Mouse (Mus musculus): ENCODE measurements around the gene Cdh23. TPM values are rescaled to one million over a fixed set of nuclear protein-coding genes. Genes with fewer than 3 reads are reported as not detected.
A peak's percentile ranks its signal among the peaks of the same experiment; 100 is the strongest.

Cdh23 gene
- polyA plus RNA-seq, 1 experiment: 0.31 TPM

DNA sequence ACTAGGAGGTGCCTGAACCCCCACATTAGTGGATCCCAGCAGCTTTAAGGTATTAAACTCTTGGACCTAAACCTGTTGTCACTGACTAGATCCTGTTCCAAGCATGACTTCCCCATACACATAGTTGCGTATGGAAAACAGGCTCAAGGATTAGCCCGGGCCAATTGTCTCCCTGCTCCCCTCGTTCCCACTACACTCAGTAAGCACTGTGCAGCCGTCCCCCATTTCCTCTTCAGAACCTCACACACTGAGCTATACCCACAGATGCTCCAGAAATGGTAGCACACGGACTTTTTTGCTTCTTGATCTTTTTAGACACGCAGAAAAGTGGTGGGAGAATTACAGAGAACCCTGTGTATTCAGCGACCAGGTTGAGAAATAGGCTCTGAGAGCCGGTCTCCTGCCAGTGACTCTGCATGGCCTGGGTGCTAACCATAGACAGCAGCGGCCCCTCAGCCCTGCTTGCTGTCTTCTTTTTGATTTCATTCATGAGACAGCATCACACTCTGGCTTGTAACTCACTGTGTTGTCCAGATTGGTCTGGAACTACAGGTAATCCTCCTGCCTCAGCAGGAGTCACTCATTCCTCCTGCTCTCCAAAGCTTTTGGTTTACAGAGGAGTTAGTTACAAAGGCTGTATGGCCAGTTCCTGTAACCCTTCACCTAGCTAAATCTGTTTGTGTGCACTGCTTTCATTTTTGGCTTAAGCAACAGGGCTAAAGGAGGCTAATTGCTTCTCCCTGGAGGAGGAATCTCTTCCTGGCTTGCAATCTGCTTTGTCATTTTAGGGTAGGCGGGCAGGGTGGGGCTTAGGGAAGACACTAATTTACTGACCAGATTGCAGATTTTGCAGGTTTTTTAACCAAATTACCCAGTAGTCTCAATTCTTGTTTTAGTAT lies 413.9 kb downstream of the Cdh23 start:
- DNase-seq (ENCODE audit: low read depth, low spot score): peak; percentile 58
- WGBS: 25% methylated on average over 10 of the region's 10 CpGs

GRCm38 (mm10) chr10:60281571-60282050 lies 414.7 kb downstream of the Cdh23 start:
- no peak for DNase-seq (ENCODE audit: low read depth, low spot score)
- 49% methylated on average over 9 of the region's 9 CpGs for WGBS

DNA sequence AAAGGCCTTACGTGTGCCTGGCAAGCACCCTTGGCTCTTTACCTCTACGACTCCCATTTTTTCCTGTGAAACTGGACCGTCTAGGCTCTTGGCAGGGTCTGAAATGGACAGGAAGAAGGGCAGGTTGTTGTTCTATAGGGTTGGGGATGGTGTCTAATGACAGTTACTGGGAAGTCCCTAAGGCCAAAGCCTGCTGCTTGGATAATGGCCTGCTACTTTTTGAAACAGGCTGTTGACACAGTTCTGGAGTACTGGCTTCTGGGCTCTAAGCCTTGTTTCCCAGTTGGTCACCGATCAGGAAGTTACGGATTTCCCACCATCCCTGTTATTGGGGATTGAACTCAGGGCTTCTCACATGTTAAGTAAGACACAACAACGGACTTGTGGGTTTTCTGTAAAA lies 415.9 kb downstream of the Cdh23 start:
- no peak for DNase-seq (ENCODE audit: low read depth, low spot score)
- WGBS: 46% methylated on average over 6 of the region's 6 CpGs

DNA sequence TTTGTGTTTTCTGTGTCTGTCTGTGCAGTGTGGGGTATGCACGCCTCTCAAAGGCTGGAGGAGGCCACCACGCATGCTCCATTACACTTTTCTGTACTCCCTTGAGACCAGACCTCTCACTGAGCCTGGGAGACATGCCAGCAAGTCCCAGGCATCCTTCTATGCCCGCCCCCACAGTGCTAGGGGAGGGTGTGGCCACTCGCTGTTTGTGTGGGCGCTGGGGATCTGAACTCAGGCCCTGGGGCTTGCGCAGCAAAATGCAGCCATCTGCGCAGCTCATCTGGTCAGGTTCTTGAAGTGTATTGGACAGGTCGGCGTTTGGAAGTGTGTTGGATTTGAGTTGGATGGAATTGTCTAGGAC lies 416.4 kb downstream of the Cdh23 start:
- no peak for DNase-seq (ENCODE audit: low read depth, low spot score)
- WGBS: 64% methylated on average over 9 of the region's 9 CpGs

- 47% methylated on average over 8 of the region's 8 CpGs for WGBS
- DNase-seq (ENCODE audit: low read depth, low spot score): no peak
Observed at GRCm38 (mm10) chr10:60279290-60279940, 416.9 kb downstream of the Cdh23 start.

- WGBS: 43% methylated on average over 3 of the region's 3 CpGs
- DNase-seq (ENCODE audit: low read depth, low spot score): no peak
Observed at GRCm38 (mm10) chr10:60278786-60279185, 417.5 kb downstream of the Cdh23 start.

DNA sequence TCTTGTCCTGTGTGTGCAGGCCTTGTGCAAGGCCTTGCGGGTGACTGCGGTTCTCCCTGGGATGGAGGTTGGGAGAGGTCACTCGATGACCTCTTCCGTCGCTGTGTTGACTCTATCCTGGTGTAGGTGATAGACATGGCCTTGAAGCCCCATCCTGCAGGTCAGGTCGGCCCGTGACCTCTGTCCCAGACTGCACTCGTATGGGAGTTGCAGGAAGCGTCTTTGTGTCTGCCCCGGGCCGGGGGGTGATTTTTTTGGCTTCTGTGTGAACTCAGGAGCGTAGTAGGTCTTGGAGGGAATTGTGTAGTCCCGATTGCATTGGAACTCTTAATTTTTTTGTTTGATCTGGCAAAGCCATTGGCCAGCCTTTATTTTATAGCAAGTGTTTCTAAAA lies 418.3 kb downstream of the Cdh23 start:
- no peak for DNase-seq (ENCODE audit: low read depth, low spot score)
- WGBS: 2% methylated on average over 13 of the region's 13 CpGs

DNA sequence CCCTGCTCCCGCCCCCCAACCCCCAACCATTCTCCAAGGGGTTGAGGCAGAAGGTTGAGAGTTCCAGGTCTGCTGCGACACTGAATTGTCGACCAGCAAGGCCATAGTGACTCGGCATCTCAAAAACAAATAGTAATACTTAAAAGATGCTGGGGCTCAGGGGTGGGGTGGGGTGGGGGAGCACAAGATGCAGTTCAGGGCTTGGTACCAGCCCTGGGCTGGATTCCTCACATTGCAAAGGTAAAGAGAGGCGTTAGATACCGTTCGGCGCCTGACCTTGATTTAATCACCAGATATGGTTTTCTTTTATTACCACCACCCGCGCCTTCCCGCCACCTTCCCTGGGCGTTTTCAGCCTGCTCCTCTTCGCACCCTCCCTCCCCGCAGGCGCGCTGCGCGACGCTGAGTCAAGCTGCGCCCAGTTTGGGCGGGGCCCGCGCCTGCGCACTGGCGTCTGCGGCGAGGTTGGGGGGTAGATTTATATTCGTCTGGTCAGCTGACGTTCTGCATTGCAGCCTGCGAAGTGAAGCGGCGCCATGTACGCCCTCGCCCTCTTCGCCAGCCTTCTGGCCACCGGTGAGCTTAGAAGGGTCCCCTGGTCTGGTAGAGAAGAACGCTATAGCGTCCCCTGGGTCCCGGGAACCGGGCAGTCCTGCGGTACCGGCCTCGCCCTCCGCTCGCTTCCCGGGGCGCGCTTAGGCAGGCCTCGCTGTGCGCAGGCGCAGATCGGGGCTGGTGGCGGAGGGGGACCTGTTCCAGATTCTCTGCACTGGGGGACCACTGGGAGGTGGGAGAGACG lies 418.9 kb downstream of the Cdh23 start, which contains the start of gene Psap:
TSS of gene Psap (plus strand) at position 421 of the 799 bp plus-strand sequence.
- DNase-seq (ENCODE audit: low read depth, low spot score): peak; percentile 75
- WGBS: 2% methylated on average over 54 of the region's 54 CpGs

DNA sequence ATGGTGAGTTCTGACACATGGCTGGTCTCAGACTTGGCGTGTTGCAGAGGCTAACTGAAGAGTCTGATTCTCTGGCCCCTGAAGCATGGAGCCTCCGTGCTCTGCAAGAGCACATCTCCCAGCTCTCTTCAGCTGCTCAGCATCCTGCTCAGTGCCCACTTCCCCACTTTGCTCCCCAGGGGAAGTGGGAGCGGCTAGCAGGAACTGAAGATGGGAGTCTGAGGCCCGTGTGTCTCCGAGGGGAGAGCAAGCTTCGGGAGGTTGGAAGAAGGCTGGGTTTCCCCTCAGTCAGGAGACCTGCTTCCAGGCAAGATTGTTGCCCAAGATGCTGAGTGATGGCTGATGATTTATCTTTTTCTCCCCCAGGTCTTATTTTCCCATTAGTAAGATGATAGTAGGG lies 422.9 kb downstream of the Cdh23 start:
- DNase-seq (ENCODE audit: low read depth, low spot score): no peak
- WGBS: 80% methylated on average over 6 of the region's 6 CpGs

- WGBS: 46% methylated on average over 6 of the region's 6 CpGs
- DNase-seq (ENCODE audit: low read depth, low spot score): no peak
Observed at GRCm38 (mm10) chr10:60272241-60272640, 424.0 kb downstream of the Cdh23 start.

- 31% methylated on average over 6 of the region's 6 CpGs for WGBS
- no peak for DNase-seq (ENCODE audit: low read depth, low spot score)
Observed at GRCm38 (mm10) chr10:60271015-60271414, 425.3 kb downstream of the Cdh23 start.

DNA sequence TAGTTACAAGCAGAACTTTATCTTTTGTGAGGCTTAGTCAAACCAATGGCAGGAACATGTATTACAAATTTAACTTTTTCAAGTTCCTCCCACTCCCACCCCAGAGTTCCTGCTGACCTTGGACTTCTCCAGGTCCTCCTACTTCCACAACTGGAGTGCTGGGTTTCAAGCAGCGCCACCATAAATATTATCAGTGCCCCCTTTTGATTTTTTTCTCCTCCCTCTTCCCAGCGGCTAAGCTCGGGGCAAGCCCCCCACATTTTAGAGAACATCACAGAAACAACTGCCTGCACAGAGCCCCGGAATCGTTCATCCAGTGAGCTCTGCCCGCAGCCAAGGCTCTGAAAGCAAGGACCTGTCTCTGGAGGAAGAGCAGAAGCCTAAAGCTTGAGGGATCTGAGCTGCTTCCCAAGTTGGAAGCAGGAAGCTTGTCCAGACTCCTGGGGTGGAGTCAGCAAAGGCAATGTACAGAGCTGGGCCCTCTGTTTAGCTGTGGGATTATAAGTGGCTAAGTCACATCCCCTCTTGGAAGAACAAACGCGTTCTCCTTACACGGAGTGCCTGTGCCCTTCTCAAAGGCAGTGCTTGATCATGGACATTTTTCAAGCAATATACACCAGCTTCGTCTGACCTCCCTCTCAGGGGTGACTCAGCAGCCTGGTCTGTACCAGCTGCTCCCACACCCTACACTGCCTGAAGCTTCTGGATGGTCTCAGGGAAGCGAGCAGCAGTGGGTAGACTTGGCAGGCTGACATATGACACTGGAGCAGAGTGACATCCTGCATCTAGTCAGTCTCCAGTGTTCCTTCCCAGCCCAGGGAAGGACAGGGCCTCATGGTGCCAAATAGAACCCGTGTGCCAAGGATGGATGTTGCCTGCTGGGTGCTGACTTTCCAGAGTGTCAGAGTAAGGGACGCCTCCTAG lies 426.9 kb downstream of the Cdh23 start:
- no peak for DNase-seq (ENCODE audit: low read depth, low spot score)
- WGBS: 71% methylated on average over 13 of the region's 13 CpGs

GRCm38 (mm10) chr10:60268738-60269137 lies 427.6 kb downstream of the Cdh23 start:
- DNase-seq (ENCODE audit: low read depth, low spot score): no peak
- 78% methylated on average over 11 of the region's 11 CpGs for WGBS

- no peak for DNase-seq (ENCODE audit: low read depth, low spot score)
- WGBS: 73% methylated on average over 8 of the region's 8 CpGs
Observed at GRCm38 (mm10) chr10:60266842-60267401, 429.4 kb downstream of the Cdh23 start.

DNA sequence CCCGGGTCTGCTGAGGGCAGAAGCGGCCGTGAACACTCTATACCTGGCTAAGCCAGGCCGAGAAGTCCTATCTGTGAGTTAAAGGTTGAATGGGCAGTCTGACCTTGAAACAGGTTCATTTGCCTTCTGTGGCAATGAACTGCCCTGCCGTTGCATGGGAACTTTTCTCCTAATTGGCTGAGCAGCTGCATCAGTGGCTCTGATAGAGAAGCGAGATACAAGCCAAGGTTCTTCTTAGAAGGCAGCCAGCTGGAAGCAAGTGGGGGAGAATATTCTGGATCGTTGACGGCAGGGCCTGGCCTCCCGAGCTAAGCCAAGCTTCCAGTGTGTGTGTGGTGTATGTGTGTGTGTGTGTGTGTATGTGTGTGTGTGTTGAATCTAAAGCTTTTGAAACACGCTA lies 431.0 kb downstream of the Cdh23 start:
- no peak for DNase-seq (ENCODE audit: low read depth, low spot score)
- 69% methylated on average over 10 of the region's 10 CpGs for WGBS

- WGBS: 79% methylated on average over 7 of the region's 7 CpGs
- DNase-seq (ENCODE audit: low read depth, low spot score): no peak
Observed at GRCm38 (mm10) chr10:60263351-60263750, 432.9 kb downstream of the Cdh23 start.

DNA sequence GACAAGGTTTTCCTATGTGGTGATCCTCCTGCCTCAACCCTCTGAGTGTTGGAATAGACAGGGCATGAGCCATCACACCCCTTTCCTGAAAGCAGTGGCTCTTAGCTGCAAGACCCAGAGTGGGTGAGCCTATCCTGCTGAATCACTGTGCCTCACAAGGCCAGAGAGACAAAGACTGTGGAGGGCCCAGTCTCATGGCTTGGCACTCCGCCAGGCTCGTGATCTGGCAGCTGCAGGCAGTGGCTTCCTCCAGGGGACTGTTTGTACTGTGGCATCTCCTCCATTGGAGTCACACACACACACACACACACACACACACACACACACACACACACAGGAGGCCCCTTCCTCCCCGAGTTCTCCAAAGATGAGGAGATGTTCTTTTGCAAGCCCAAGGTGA lies 433.9 kb downstream of the Cdh23 start:
- WGBS: 14% methylated on average over 3 of the region's 3 CpGs
- no peak for DNase-seq (ENCODE audit: low read depth, low spot score)

- no peak for DNase-seq (ENCODE audit: low read depth, low spot score)
- WGBS: 43% methylated on average over 5 of the region's 5 CpGs
Observed at GRCm38 (mm10) chr10:60261530-60261929, 434.8 kb downstream of the Cdh23 start.

Measured in large intestine, adult 2 months (tissue).